Mouse (Mus musculus) limb, embryonic 10.5 days (tissue): ENCODE data around the gene Gm7980. TPM values are rescaled to one million over a fixed set of nuclear protein-coding genes. Genes with fewer than 3 reads are reported as not detected.
"Not testable (repeated sequence)": the region's sequence is repeated elsewhere in the genome, so short reads cannot be mapped to it uniquely, and the experiment has no call there.

Source experiments
- DNase-seq: peaks from one replicate; pipeline ENCODE4 v3.0.0-alpha.2; 2017; ENCODE audit warnings: low spot score
- H3K27ac ChIP-seq: fragments of 300-500 bp; sonication (generic); 2 replicates; pipeline ENCODE4 v1.5.1; 2016; ENCODE audit warnings: mild to moderate bottlenecking
- H3K27me3 ChIP-seq: fragments of 300-500 bp; sonication (generic); 2 replicates; pipeline ENCODE4 v1.6.1; 2016; ENCODE audit warnings: low read depth, mild to moderate bottlenecking; ENCODE audit not compliant: poor library complexity, severe bottlenecking
- H3K36me3 ChIP-seq: fragments of 300-500 bp; sonication (generic); 2 replicates; pipeline ENCODE4 v1.6.1; 2016; ENCODE audit warnings: mild to moderate bottlenecking, moderate library complexity
- H3K4me1 ChIP-seq: fragments of 300-500 bp; sonication (generic); 2 replicates; pipeline ENCODE4 v1.6.1; 2016
- H3K4me3 ChIP-seq: fragments of 300-500 bp; sonication (generic); 2 replicates; pipeline ENCODE4 v1.5.1; 2016; ENCODE audit warnings: mild to moderate bottlenecking, moderate library complexity
- H3K9me3 ChIP-seq: fragments of 300-500 bp; sonication (generic); replicated peaks from 2 replicates; pipeline ENCODE4 v1.6.1; 2016; ENCODE audit warnings: mild to moderate bottlenecking
- WGBS: fragments of 180-500 bp; shearing (Covaris S2); methylation state at CpG from one replicate; pipeline ENCODE4 v1.1.7; 2016; 5-methylcytosine and 5-hydroxymethylcytosine counted together
- polyA plus RNA-seq: library from polyadenylated mRNA; unstranded; fragments of >200 nt; fragmentation: Nextera tagmentation; extraction: Ambion mirVana; gene quantifications from 2 replicates; pipeline ENCODE4 v1.2.1, GENCODE M21; 2016

The Gm7980 gene
- not detected in 2 replicates for polyA plus RNA-seq

DNA sequence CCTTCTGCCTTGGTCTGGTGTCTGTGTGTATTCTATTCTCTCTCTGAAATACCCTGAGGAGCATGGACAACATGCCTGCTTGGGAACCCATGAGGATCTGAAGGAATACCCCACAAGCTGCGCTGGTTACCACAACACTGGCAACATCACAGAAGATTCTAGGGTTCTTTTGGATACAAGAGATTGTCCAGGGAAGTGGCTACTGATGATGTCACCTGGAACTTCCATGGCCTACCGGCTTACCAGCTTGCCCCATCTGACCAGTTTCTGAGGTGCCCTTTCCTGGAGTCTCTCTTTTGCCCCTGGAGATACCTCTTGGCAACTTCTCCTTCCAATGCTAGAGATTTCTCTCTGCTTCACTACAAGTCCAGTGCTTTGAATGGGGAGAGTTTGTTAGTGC, at the start of gene Gm7980:
Gm7980 (minus strand) TSS at position 101 of the 400 bp plus-strand sequence.
- H3K9me3 ChIP-seq, DNase-seq, H3K4me3 ChIP-seq, H3K27me3 ChIP-seq, H3K4me1 ChIP-seq, H3K27ac ChIP-seq, H3K36me3 ChIP-seq: not testable (repeated sequence)
- no CpG with 5 or more reads among the region's 2 CpGs for WGBS

DNA sequence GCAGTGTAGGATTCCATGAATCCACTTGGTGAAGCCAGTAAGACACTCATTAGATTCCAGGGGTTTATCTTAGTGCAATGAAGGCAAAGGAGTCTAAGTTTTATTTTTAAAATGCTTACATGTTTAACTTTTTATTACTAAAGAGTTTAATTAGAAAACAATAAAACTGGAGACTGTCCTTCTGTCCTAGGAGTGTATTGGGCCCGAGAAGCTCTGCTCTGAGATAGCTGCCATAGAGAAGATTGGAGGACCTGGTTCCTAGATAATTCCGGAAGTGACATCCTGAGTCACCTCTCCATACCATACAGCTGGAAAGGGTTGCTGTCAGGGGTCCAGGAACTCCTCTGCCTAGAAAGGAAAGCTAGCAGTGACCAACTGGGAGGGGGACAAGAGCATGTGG, 36.6 kb upstream of the Gm7980 start, which contains the start of gene 1700024B05Rik:
1700024B05Rik (plus strand) TSS at position 301 of the 400 bp plus-strand sequence.
- not testable (repeated sequence) for H3K36me3 ChIP-seq, H3K4me1 ChIP-seq, DNase-seq, H3K27me3 ChIP-seq, H3K9me3 ChIP-seq, H3K27ac ChIP-seq, H3K4me3 ChIP-seq
- 94% methylated on average over 2 of the region's 2 CpGs for WGBS

DNA sequence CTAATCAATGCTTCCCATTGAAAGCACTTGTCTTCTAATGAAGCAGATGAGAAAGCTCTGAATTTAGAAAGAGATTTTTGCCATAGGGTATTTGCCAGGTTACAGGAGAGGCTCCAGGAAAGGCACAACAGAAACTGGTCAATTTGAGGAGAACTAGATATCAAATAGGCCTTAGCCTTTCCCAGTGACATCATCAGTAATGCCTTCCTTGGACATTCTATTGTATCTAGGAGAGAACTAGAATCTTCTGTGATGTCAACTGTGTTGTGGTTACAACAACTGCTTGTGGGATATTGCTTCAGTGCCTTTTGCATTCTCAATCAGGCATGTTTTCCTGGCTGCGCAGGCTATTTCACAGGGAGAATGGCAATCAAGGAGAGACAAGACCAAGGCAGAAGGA, 17.6 kb upstream of the Gm7980 start, which contains the start of gene 1700049E17Rik1:
1700049E17Rik1 (plus strand) TSS at position 301 of the 400 bp plus-strand sequence.
- H3K9me3 ChIP-seq, DNase-seq, H3K36me3 ChIP-seq, H3K4me3 ChIP-seq, H3K4me1 ChIP-seq, H3K27me3 ChIP-seq, H3K27ac ChIP-seq: not testable (repeated sequence)
- no CpG with 5 or more reads among the region's 1 CpGs for WGBS

Other genes with a start within 250 kb of the Gm7980 start
- not detected in 2 replicates for gene Gm8068, start 205.4 kb downstream of the Gm7980 start, polyA plus RNA-seq
- not detected in 2 replicates for gene Gm7929, start 156.7 kb downstream of the Gm7980 start, polyA plus RNA-seq
- gene Gm47189, start 134.8 kb downstream of the Gm7980 start, polyA plus RNA-seq, result not detected in 2 replicates
- gene 1700049E17Rik1, start 17.7 kb upstream of the Gm7980 start, polyA plus RNA-seq, result not detected in 2 replicates
- gene 1700024B05Rik, start 36.7 kb upstream of the Gm7980 start, polyA plus RNA-seq, result not detected in 2 replicates
- gene Gm6401, start 60.6 kb upstream of the Gm7980 start, polyA plus RNA-seq, result not detected in 2 replicates
- gene Gm3543, start 76.0 kb upstream of the Gm7980 start, polyA plus RNA-seq, result not detected in 2 replicates
- not detected in 2 replicates for gene Gm7951, start 210.1 kb upstream of the Gm7980 start, polyA plus RNA-seq